Comparison of ENCODE assay signal across 24 mouse cellular contexts in genomic region chr3:82370439-82371011, GRCm38 (mm10). TPM values are rescaled to one million over a fixed set of nuclear protein-coding genes. Genes with fewer than 3 reads are reported as not detected.
DNase-seq lines count a peak whose midpoint lies in the region; ATAC-seq and TF ChIP-seq lines count a peak whose summit lies in the region.
"Had no signal": no experiment of that assay in that cellular context is flagged by ENCODE, and none has a peak within 500 bp of the region (broad histone marks: within the 10 kb centered on the region; RNA-seq: fewer than 3 reads in every experiment).

No protein-coding gene starts in this region.

- H3K4me3 ChIP-seq in heart, postnatal 0 days (ENCODE audit: low read depth, low read length) = peak overlapping the region; percentile 37
- H3K4me3 ChIP-seq in neural tube, embryonic 15.5 days (replicated peaks) = no peak overlapping the region
- H3K4me3 ChIP-seq in midbrain, postnatal 0 days (ENCODE audit: low read depth, low read length) = no peak overlapping the region
- H3K4me3 ChIP-seq: forebrain, embryonic 12.5 days; hindbrain, embryonic 10.5 days; limb, embryonic 15.5 days; megakaryocyte, embryonic 14.5 days had no signal

- TF ChIP-seq CTCF in heart, postnatal 0 days (IDR thresholded peaks at IDR 0.05; ENCODE audit: low read depth) = no peak
- no peak for TF ChIP-seq CTCF in midbrain, postnatal 0 days (IDR thresholded peaks at IDR 0.05)

- peak overlapping the region; percentile 94 for H3K27ac ChIP-seq in heart, postnatal 0 days (ENCODE audit: low read depth)
- no peak overlapping the region for H3K27ac ChIP-seq in neural tube, embryonic 15.5 days (replicated peaks)
- H3K27ac ChIP-seq in midbrain, postnatal 0 days (ENCODE audit: low read depth, low read length) = no peak overlapping the region
- H3K27ac ChIP-seq: forebrain, embryonic 12.5 days; hindbrain, embryonic 10.5 days; hindbrain, postnatal 0 days; kidney, postnatal 0 days had no signal

- H3K9ac ChIP-seq in heart, postnatal 0 days (replicated peaks; ENCODE audit: low read depth, low read length) = peak overlapping the region; percentile 42
- H3K9ac ChIP-seq in neural tube, embryonic 15.5 days (replicated peaks) = no peak overlapping the region
- H3K9ac ChIP-seq in midbrain, postnatal 0 days (replicated peaks; ENCODE audit: low read length, poor library complexity, severe bottlenecking) = no peak overlapping the region
- H3K9ac ChIP-seq: forebrain, embryonic 12.5 days; limb, embryonic 15.5 days had no signal

- ATAC-seq in heart, postnatal 0 days (ENCODE audit: insufficient read depth, low read depth) = peak; percentile 22; the same call in 1 of the 2 replicates
- ATAC-seq in inflammation-experienced regulatory T-cells, adult 6 months = peak; percentile 64
- no peak for ATAC-seq in neural tube, embryonic 15.5 days (ENCODE audit: low FRiP score)
- no peak for ATAC-seq in midbrain, postnatal 0 days (ENCODE audit: low FRiP score)
- ATAC-seq: hindbrain, postnatal 0 days; midbrain, embryonic 16.5 days had no signal

- peak overlapping the region; percentile 57 for H3K4me2 ChIP-seq in heart, postnatal 0 days (ENCODE audit: low read depth, low read length)
- no peak overlapping the region for H3K4me2 ChIP-seq in neural tube, embryonic 15.5 days
- no peak overlapping the region for H3K4me2 ChIP-seq in midbrain, postnatal 0 days (ENCODE audit: low read depth, low read length, poor library complexity, severe bottlenecking)
- H3K4me2 ChIP-seq: forebrain, embryonic 12.5 days; limb, embryonic 15.5 days had no signal

- DNase-seq in heart, adult 11 months = peak; percentile 58
- no peak for DNase-seq in heart, postnatal 4 days
- DNase-seq in heart, postnatal 0 days (ENCODE audit: low spot score) = peak; percentile 60
- no peak for DNase-seq in heart, adult 18-20 months
- DNase-seq in lung, postnatal 10 days = peak; percentile 42
- no peak for DNase-seq in midbrain, postnatal 0 days (ENCODE audit: low spot score)
- DNase-seq: adrenal gland, postnatal 36 days; cerebellum, adult 18-20 months; gastrocnemius, postnatal 25 days; kidney, adult 18-20 months; layer of hippocampus, postnatal 36 days; retina, postnatal 1 day; right cerebral cortex, postnatal 4 days had no signal

- H3K36me3 ChIP-seq in heart, postnatal 0 days (replicated peaks; ENCODE audit: control insufficient read depth, insufficient read depth, low read length) = no peaks in the 10 kb centered on the region
- H3K36me3 ChIP-seq in neural tube, embryonic 15.5 days = peaks cover 54% of the 10 kb centered on the region
- peaks cover 28% of the 10 kb centered on the region for H3K36me3 ChIP-seq in midbrain, postnatal 0 days (ENCODE audit: insufficient read depth, low read length)

- no peaks in the 10 kb centered on the region for H3K9me3 ChIP-seq in heart, postnatal 0 days (replicated peaks; ENCODE audit: control insufficient read depth, low read length)
- no peaks in the 10 kb centered on the region for H3K9me3 ChIP-seq in neural tube, embryonic 15.5 days (replicated peaks)
- H3K9me3 ChIP-seq in midbrain, postnatal 0 days (ENCODE audit: low read length) = no peaks in the 10 kb centered on the region
- H3K9me3 ChIP-seq: forebrain, embryonic 12.5 days; hindbrain, embryonic 10.5 days; limb, embryonic 15.5 days; megakaryocyte, embryonic 14.5 days had no signal

- no peaks in the 10 kb centered on the region for H3K27me3 ChIP-seq in heart, postnatal 0 days (ENCODE audit: control insufficient read depth, insufficient read depth, low read length)
- H3K27me3 ChIP-seq in neural tube, embryonic 15.5 days (replicated peaks) = no peaks in the 10 kb centered on the region
- H3K27me3 ChIP-seq in midbrain, postnatal 0 days (ENCODE audit: insufficient read depth, low read length) = no peaks in the 10 kb centered on the region
- H3K27me3 ChIP-seq: CH12.LX; forebrain, embryonic 12.5 days; limb, embryonic 15.5 days; megakaryocyte, embryonic 14.5 days had no signal

- 32% methylated on average over 10 of the region's 10 CpGs for WGBS in heart, postnatal 0 days
- WGBS in neural tube, embryonic 15.5 days = 90% methylated on average over 10 of the region's 10 CpGs
- WGBS in midbrain, postnatal 0 days = 93% methylated on average over 10 of the region's 10 CpGs

- TF ChIP-seq EP300 in heart, postnatal 0 days (IDR thresholded peaks at IDR 0.05; ENCODE audit: low read depth) = no peak

- H3K4me1 ChIP-seq in heart, postnatal 0 days (ENCODE audit: control insufficient read depth, insufficient read depth) = 0 out of 2 replicates have a peak, but pooled peaks cover 11% of the 10 kb centered on the region
- no peaks in the 10 kb centered on the region for H3K4me1 ChIP-seq in neural tube, embryonic 15.5 days
- no peaks in the 10 kb centered on the region for H3K4me1 ChIP-seq in midbrain, postnatal 0 days (ENCODE audit: insufficient read depth, low read length)
- H3K4me1 ChIP-seq: forebrain, embryonic 12.5 days; hindbrain, embryonic 10.5 days had no signal

RNA-seq across cellular contexts. Expression of gene Map9, which starts 12.7 kb away (rescaled TPM):
- total RNA-seq in heart, postnatal 4 days (2021) = 1 to 10 TPM; 3.0 to 3.4 TPM
- total RNA-seq in heart, postnatal 0 days (2014; rRNA removed; ENCODE audit: low replicate concordance) = 1.8 and 3.7 TPM in 2 replicates
- 4.3 TPM in 2 replicates for polyA plus RNA-seq in heart, postnatal 0 days (2015; fragmentation: Nextera tagmentation; extraction: Ambion mirVana)
- total RNA-seq in heart, adult 18-20 months (2021) = 1 to 10 TPM; 1.2 to 1.5 TPM
- polyA plus RNA-seq in inflammation-experienced regulatory T-cells, adult 6 months (2017; shearing (Covaris generic)) = 1 to 10 TPM in 1 of 3 experiments, under 1 TPM in 2; 0.66 to 2.3 (median 0.96) TPM
- 65.8 and 78.4 TPM in 2 replicates for polyA plus RNA-seq in neural tube, embryonic 15.5 days (2015; fragmentation: Nextera tagmentation; extraction: Ambion mirVana)
- 84.6 and 104 TPM in 2 replicates for total RNA-seq in midbrain, postnatal 0 days (2014; rRNA removed)
- polyA plus RNA-seq in midbrain, postnatal 0 days (2015; fragmentation: Nextera tagmentation; extraction: Ambion mirVana) = 158 and 174 TPM in 2 replicates
- total RNA-seq: CH12.LX, MEL had no signal

Comparison
In these comparisons a context has a peak if more than half of its experiments do, and no peak if none do; other contexts are left out.
1. DNase-seq: peak in heart, adult 11 months (single experiment), heart, postnatal 0 days (single experiment) and lung, postnatal 10 days (single experiment); none in heart, postnatal 4 days (single experiment), heart, adult 18-20 months (0 of 2) and midbrain, postnatal 0 days (single experiment).
2. ATAC-seq: peak in heart, postnatal 0 days (single experiment) and inflammation-experienced regulatory T-cells, adult 6 months (single experiment); none in neural tube, embryonic 15.5 days (single experiment) and midbrain, postnatal 0 days (single experiment).
3. RNA of gene Map9, which starts 12.7 kb away (total RNA-seq): 84.6 to 104 TPM in midbrain, postnatal 0 days; 1.8 to 3.7 TPM in heart, postnatal 0 days, 3.0 to 3.4 TPM in heart, postnatal 4 days and 1.2 to 1.5 TPM in heart, adult 18-20 months; every median in the first group is over 10 times any median in the second.